Mouse (Mus musculus) small intestine, adult 2 months (tissue): Measurements from ENCODE around the gene Hist1h2bn. TPM values are rescaled to one million over a fixed set of nuclear protein-coding genes. Genes with fewer than 3 reads are reported as not detected.

Experiments
- polyA plus RNA-seq: library from polyadenylated mRNA; depleted of rRNA; stranded (reverse); fragments of >200 nt; gene quantifications from 2 replicates; pipeline ENCODE4 v1.2.3, GENCODE M21; 2012; rRNA removed

Hist1h2bn gene
- polyA plus RNA-seq, 1 experiment, result 21.8 TPM

Other genes starting within 250 kb of the Hist1h2bn start
- gene Zkscan8, start 223.0 kb upstream of the Hist1h2bn start, polyA plus RNA-seq, result 0.66 and 0.79 TPM in 2 replicates
- not detected in 2 replicates for gene Olfr1366, start 211.3 kb upstream of the Hist1h2bn start, polyA plus RNA-seq
- gene Olfr1535, start 194.2 kb upstream of the Hist1h2bn start, polyA plus RNA-seq, result not detected in 2 replicates
- not detected in 2 replicates for gene Olfr1364, start 172.4 kb upstream of the Hist1h2bn start, polyA plus RNA-seq
- not detected in 2 replicates for gene Olfr1362, start 140.1 kb upstream of the Hist1h2bn start, polyA plus RNA-seq
- gene Olfr11, start 111.6 kb upstream of the Hist1h2bn start, polyA plus RNA-seq, result not detected in 2 replicates
- not detected in 2 replicates for gene Olfr1361, start 90.7 kb upstream of the Hist1h2bn start, polyA plus RNA-seq
- not detected in 2 replicates for gene Olfr1360, start 76.7 kb upstream of the Hist1h2bn start, polyA plus RNA-seq
- not detected in 2 replicates for gene Olfr1359, start 56.0 kb upstream of the Hist1h2bn start, polyA plus RNA-seq
- gene Hist1h2bl, start 38.0 kb upstream of the Hist1h2bn start, polyA plus RNA-seq, result 10.7 and 15.7 TPM in 2 replicates
- gene Hist1h2ai, start 37.7 kb upstream of the Hist1h2bn start, polyA plus RNA-seq, result 66.1 and 104 TPM in 2 replicates
- 79.4 and 100 TPM in 2 replicates for gene Hist1h3h, start 36.5 kb upstream of the Hist1h2bn start, polyA plus RNA-seq
- gene Hist1h2bm, start 32.1 kb upstream of the Hist1h2bn start, polyA plus RNA-seq, result 4.7 and 7.1 TPM in 2 replicates
- 6.4 and 6.5 TPM in 2 replicates for gene Hist1h4j, start 19.1 kb upstream of the Hist1h2bn start, polyA plus RNA-seq
- gene Hist1h4k, start 3.6 kb upstream of the Hist1h2bn start, polyA plus RNA-seq, result 35.5 and 55.4 TPM in 2 replicates
- 40.0 and 60.2 TPM in 2 replicates for gene Hist1h2ak, start 296 bp upstream of the Hist1h2bn start, polyA plus RNA-seq
- 2.0 and 2.6 TPM in 2 replicates for gene Hist1h1b, start 26.5 kb downstream of the Hist1h2bn start, polyA plus RNA-seq
- gene Hist1h3i, start 29.2 kb downstream of the Hist1h2bn start, polyA plus RNA-seq, result 57.4 and 74.0 TPM in 2 replicates
- gene Hist1h2an, start 33.1 kb downstream of the Hist1h2bn start, polyA plus RNA-seq, result 33.8 and 67.8 TPM in 2 replicates
- gene Hist1h2bp, start 33.3 kb downstream of the Hist1h2bn start, polyA plus RNA-seq, result 2.7 and 8.3 TPM in 2 replicates
- gene Hist1h2bq, start 56.1 kb downstream of the Hist1h2bn start, polyA plus RNA-seq, result 31.1 and 32.0 TPM in 2 replicates
- not detected in 2 replicates for gene Hist1h2ao, start 56.3 kb downstream of the Hist1h2bn start, polyA plus RNA-seq
- 16.0 TPM in 1 of 2 replicates, not detected in the other for gene Hist1h4m, start 57.6 kb downstream of the Hist1h2bn start, polyA plus RNA-seq
- 30.7 and 41.0 TPM in 2 replicates for gene Hist1h4n, start 78.1 kb downstream of the Hist1h2bn start, polyA plus RNA-seq
- gene Hist1h2ap, start 79.4 kb downstream of the Hist1h2bn start, polyA plus RNA-seq, result 1,042 and 2,404 TPM in 2 replicates
- gene Hist1h2br, start 79.6 kb downstream of the Hist1h2bn start, polyA plus RNA-seq, result 27.4 and 35.4 TPM in 2 replicates
- gene Zfp184, start 191.0 kb downstream of the Hist1h2bn start, polyA plus RNA-seq, result 0.13 and 0.23 TPM in 2 replicates
- gene Pom121l2, start 227.1 kb downstream of the Hist1h2bn start, polyA plus RNA-seq, result not detected in 2 replicates